Mouse (Mus musculus): ENCODE results near the gene Hikeshi.

Hikeshi gene

DNA sequence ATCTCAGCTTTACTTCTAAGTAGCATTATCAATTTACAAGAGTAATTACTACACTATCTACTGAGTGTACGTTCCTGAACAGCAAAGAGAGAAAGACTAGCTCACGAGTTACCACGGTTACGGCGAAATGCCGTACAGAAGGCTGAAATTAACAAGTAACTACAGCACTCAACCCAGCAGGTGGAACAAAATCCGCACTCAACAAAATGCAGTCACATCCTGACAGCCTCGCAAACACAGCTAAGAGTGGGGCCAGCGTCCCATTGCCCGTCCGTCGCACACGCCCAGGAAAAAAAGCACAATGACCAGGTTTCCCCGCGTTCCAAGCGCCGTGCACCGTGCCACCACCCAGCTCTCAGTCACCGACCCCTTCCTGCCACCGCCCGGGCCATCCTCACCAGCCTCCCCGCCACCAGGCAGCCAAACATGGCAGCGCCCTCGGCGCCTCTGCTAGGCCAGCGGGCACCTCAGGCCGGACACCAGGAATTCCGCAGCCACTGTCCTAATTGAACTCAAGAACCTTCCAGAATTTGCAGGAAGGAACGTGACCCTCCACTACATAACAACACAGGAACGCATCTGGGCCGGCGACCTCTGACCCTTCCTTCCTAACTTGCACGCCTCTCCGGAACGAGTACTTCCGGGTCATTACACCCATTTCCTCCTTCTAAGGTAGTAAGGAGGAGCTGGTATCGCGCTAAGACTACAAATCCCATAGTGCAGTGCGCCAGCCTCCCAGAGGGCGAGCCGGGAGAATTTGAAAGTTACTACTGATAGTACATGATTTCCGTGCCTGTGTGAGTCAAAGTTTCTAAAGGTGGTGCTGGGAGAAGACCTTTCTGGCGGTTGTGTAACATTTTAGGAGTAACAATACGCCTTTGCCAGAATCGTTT, at the start of gene Hikeshi:
Gene Hikeshi, minus strand, starts transcription at position 634 of the 893 bp plus-strand sequence.
- POLR2A ChIA-PET: interaction anchor here (0.6 to 6.1 kb wide), 64 partner anchors 8 to 1662 kb away, joined by 3 to 104 read pairs (median 4); partner anchors contain the start of genes Eed (in 3 of the 4), Picalm (in 2 of the 4), Tmem126a (in 2 of the 4) and Tmem126b (in 1 of the 4)
- CTCF ChIA-PET: interaction anchor here in 3 of 4 experiments (0.7 to 2.3 kb wide), 5 partner anchors 8 to 210 kb away, joined by 3 to 7 read pairs (median 3); no protein-coding TSS in a partner anchor

DNA sequence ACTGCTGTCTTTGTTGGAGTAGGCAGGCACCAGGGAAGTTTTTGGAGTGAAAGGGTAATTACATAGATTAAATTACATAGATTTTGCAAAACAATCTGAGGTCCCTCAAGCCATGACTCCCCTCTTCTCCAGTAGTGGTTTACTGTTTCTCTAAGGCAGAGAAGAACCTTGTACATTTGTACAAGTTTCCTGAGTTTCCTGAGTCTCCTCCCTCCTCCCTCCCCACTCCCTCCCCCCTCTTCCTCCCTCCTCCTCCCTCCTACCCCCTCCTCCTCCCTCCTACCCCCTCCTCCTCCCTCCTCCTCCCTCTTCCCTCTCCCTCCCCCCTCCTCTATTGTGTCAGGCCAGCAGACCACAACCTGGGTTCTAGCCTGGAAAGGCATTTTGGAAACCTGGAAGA, 43.4 kb upstream of the Hikeshi start:
- ChIA-PET POLR2A (interaction anchor here in 3 of 4 experiments (0.7 to 1.4 kb wide), 4 partner anchors 9 to 44 kb away, joined by 3 read pairs; no protein-coding TSS in a partner anchor), CTCF (interaction anchor here in 2 of 4 experiments (0.6 to 2.7 kb wide), 3 partner anchors 14 to 62 kb away, joined by 4 to 12 read pairs (median 4); no protein-coding TSS in a partner anchor)

DNA sequence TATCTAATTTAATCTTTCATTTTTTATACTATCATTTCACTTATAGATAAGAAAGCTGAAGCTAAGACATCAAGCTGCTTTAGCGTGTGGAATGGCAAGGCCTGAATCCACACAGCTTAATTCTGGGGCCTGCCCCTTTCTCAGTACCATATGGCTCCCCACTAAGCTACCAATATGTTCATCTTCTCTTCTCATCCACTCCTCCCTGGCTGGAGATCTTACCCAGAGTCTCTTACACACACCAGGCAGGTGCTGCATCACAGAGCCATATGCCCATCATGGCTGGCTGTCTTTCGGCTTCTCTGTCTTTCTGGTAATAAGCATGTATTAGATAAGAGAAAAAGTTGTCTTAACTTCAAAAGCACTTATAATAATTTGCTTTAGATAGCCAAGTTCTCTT, 42.4 kb upstream of the Hikeshi start:
- CTCF ChIA-PET: interaction anchor here in 2 of 4 experiments (0.5 to 2.7 kb wide), 4 partner anchors 14 to 46 kb away, joined by 3 to 12 read pairs (median 4); no protein-coding TSS in a partner anchor

DNA sequence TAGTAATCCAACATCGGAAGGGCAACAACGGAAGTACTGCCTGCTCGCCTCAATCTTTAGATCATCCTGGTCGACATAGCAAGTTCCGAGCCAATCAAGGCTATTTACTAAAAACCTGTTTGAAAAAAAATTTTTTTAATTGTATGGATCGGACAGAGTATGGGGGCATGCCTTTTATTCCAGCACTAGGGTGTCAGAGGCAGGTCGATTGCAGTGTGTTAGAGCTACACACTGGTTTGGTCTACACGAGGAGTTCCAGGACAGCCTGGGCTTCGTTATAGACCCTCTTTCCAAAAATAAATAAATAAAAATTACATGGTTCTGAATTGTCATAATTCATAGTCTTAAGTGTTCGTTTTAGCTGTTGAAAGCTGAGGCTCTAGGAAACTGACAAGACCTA, 40.6 kb upstream of the Hikeshi start:
- ChIA-PET CTCF (interaction anchor here in 1 of 4 experiments (1.7 kb wide), 1 partner anchor 16 kb away, joined by 4 read pairs; no protein-coding TSS in a partner anchor), POLR2A (interaction anchor here (0.6 to 11.6 kb wide), 42 partner anchors 8 to 475 kb away, joined by 3 to 217 read pairs (median 4); partner anchors contain the start of genes Picalm (in 3 of the 4), Hikeshi (in 2 of the 4), Ccdc89 (in 1 of the 4) and Tmem126a (in 1 of the 4))

More for the DNA sequence above, 42.4 kb upstream of the Hikeshi start:
- POLR2A ChIA-PET: interaction anchor here in 2 of 4 experiments (1.0 to 3.9 kb wide), 8 partner anchors 8 to 43 kb away, joined by 3 to 34 read pairs (median 3); no protein-coding TSS in a partner anchor

DNA sequence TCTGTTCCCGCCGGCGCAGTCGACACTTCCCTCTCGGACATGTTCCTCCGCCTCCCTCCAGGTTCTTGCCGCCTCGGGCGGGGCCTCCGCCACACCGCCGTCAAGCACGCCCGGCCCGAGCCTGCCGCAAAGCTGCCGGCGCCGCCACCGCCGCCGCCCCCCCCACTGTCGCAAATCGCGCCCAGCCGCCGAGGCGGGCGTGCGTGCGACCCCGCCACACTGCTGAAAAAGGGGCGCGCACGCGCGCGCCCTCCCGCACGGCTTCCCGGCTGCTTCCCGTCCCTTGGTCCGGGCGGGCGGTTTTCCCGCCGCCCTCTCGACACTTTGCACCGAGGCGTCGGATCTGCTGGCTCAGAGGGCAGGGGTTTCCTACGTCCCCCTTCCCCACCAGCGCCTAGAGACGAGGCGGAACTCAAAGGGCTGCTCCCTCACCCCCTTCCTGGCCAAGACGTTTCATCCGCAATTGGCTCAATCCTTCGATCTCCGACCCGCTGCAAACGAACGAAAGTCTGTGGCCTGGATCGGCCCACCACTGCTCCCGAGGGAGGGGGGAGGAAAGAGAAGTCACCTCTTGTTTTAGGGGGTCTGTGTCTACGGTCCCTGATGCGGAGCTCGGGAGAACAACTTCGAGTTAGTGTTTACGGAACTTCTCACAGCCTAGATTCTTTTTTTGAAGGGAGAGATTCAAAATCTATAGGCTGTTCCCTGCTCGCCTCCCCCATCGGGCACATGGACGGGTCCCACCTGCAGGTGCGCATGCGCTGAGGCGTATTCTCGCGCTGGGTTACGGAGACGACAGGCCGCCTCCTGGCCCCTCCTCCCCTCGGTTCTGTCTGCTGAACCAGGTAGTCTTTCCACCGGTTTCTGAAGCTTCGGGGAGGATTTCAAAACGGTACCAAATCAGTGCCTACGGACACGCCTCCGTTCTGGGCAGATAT, 39.8 kb upstream of the Hikeshi start, which contains the start of gene Eed:
Gene Eed, minus strand, starts transcription at position 499 of the 938 bp plus-strand sequence.
- ChIA-PET CTCF (interaction anchor here in 1 of 4 experiments (1.7 kb wide), 1 partner anchor 17 kb away, joined by 4 read pairs; no protein-coding TSS in a partner anchor), POLR2A (interaction anchor here (0.5 to 11.6 kb wide), 60 partner anchors 8 to 503 kb away, joined by 3 to 217 read pairs (median 4); partner anchors contain the start of genes Hikeshi (in 3 of the 4), Picalm (in 3 of the 4), Ccdc89 (in 1 of the 4) and Tmem126a (in 1 of the 4))

DNA sequence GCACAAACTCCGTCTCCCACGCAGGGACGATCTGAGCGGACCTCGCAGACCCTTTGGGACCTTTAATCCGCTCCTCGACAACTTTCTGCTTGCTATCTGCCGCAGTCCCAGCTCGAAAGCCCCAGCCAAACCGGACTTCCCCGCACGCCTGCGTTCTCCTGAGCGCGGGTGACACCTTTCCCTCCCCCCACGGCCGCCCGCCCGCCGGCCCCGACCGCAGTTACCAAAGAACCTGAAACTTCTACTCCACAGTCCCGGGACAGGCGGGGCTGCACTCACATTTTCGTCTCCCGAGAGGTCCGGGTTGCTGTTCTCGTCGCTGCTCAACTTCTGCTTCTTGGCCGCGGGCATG, 39.1 kb upstream of the Hikeshi start:
- ChIA-PET POLR2A (interaction anchor here (0.5 to 11.6 kb wide), 36 partner anchors 9 to 502 kb away, joined by 3 to 217 read pairs (median 5); partner anchors contain the start of genes Hikeshi (in 3 of the 4), Picalm (in 2 of the 4) and Tmem126a (in 1 of the 4)), CTCF (interaction anchor here in 1 of 4 experiments (1.7 kb wide), 1 partner anchor 18 kb away, joined by 4 read pairs; no protein-coding TSS in a partner anchor)

DNA sequence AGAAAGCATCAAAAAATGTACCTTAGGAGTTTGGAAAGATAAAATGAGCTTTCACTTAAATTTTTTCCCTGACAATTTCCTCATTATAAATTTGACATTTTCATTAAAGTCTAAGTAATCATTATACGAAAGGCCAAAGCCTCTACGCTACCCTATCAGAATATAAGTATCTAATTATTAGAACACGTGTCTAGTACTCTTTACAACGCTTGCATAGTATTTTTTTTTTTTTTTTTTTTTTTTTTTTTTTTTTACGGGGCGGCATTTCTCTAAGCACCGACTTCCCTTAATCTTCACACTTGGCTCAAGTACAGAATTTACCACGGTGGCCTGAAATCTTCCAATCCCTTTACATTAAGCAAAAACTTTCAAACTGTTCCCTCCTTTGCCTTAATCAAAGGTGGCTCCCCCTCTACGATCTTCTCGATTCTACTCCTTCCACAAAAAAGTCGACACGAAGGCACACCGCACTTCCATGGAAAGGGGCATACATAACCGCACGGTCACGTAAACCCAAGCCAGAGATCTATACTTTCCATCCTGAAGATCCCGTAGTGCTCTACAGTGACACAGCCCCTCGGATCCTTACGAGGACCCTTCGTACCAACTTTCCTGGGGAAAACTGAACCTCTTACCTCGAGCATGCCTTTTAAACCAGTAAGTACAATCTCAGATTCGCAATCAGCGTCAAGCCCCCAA, 38.6 kb upstream of the Hikeshi start:
- POLR2A ChIA-PET: interaction anchor here (0.6 to 11.6 kb wide), 37 partner anchors 9 to 1253 kb away, joined by 3 to 217 read pairs (median 5); partner anchors contain the start of genes Hikeshi (in 3 of the 4), Picalm (in 3 of the 4) and Tmem126a (in 1 of the 4)
- CTCF ChIA-PET: interaction anchor here in 2 of 4 experiments (0.6 to 1.7 kb wide), 2 partner anchors 13 to 18 kb away, joined by 4 read pairs; no protein-coding TSS in a partner anchor

DNA sequence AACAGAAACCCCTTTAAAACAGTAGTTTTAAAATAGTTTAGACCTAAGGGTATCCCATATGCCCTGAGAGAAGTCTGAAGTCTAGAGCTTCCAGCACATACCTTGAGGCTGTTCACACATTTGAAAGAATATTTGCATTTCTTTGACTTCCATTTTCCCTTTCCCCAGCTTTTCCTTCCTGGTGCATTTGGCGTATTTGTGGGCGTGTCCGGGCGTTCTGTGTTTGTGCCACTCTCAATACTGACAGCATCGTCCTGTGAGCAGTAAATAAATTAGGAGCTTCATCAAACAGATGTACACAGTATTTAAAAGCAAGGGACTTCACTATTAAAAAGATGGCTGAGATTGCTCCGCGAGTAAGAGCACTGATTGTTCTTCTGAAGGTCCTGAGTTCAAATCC, 35.8 kb upstream of the Hikeshi start:
- POLR2A ChIA-PET: interaction anchor here in 3 of 4 experiments (0.6 to 11.6 kb wide), 30 partner anchors 8 to 154 kb away, joined by 3 to 217 read pairs (median 8); partner anchors contain the start of genes Hikeshi (in 2 of the 3) and Picalm (in 1 of the 3)
- CTCF ChIA-PET: interaction anchor here in 2 of 4 experiments (0.5 to 1.3 kb wide), 2 partner anchors 13 to 21 kb away, joined by 5 to 8 read pairs; no protein-coding TSS in a partner anchor

DNA sequence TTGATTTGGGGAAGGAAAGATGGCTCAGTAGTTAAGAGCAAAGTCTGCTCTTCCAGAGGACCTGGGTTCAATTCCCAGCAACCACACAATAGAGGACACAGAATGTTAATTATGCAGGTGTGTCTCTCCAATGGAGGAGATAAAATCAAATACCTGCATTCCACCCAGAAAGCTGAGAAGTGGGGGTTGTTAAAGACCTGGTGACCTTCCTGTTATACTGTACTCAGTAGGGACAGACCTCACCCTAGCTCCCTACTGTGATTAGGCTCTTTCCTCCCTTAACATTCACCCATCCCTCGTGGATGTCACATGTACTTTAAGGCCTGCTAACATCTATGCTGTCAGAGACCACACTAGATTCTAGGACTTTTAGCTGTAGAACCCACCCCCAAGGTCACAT, 34.6 kb upstream of the Hikeshi start:
- ChIA-PET POLR2A (interaction anchor here (0.5 to 11.6 kb wide), 37 partner anchors 9 to 481 kb away, joined by 3 to 217 read pairs (median 5); partner anchors contain the start of genes Hikeshi (in 2 of the 4), Picalm (in 2 of the 4) and Tmem126a (in 1 of the 4)), CTCF (interaction anchor here in 3 of 4 experiments (0.6 to 1.0 kb wide), 4 partner anchors 23 to 48 kb away, joined by 3 to 5 read pairs (median 3); no protein-coding TSS in a partner anchor)

DNA sequence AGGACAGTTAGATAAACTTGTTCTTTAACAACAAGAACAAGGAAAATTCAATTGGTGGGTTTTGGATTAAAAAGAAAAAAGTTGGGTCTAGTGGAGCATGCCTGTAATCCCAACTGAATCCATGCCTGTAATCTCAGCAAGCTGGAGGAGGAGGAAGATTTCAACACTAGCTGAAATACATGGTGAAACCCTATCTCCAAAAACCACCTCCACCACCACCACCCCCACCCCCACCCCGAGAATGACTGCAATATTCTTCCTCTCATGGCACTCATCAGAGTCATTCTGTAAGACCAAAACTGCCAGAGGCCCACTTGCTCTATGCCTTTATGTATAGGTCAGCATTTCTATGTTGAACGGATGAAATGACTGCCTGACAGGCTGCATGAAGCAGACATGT, 26.2 kb upstream of the Hikeshi start:
- CTCF ChIA-PET: no interaction called here
- POLR2A ChIA-PET: interaction anchor here in 2 of 4 experiments (0.7 to 1.5 kb wide), 2 partner anchors 26 to 27 kb away, joined by 3 read pairs; partner anchors contain the start of gene Hikeshi (in 2 of the 2)

DNA sequence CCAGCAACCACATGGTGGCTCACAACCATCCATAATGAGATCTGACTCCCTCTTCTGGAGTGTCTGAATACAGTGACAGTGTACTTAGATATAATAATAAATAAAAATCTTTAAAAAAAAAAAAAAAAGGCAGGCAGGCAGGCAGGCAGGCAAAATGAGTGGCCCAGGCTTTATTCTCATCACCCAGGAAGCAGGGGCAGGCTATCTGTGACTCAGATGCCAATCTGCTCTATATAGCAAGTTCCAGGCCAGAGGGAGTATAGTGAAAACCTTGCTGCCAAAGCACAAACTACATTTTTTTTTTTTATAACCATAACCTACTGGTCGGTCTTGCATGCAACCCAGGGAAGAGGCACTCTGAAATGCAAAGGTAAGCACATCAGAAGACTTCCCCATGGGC, 25.8 kb upstream of the Hikeshi start:
- CTCF ChIA-PET: no interaction called here
- POLR2A ChIA-PET: interaction anchor here in 1 of 4 experiments (0.7 to 1.6 kb wide), 3 partner anchors 9 to 26 kb away, joined by 3 to 4 read pairs (median 3); partner anchors contain the start of gene Hikeshi

DNA sequence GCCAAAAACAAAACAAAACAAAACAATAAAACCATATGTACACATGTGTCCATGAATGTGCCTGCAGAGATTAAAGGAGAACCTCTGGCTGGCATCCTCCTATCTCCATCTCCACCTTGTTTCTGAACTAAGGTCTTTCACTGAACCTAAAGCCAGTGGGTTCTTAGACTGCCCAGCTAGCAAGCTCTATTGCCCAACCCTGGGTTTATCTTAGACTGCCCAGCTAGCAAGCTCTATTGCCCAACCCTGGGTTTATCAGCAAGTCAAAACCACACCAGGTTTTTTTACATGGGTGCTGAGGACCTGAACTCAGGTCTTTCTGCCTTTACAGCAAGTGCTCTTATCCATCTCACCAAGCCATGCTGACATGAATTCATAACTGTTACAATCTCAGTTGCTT, 22.1 kb upstream of the Hikeshi start:
- ChIA-PET CTCF (no interaction called here), POLR2A (interaction anchor here in 3 of 4 experiments (0.5 to 4.5 kb wide), 12 partner anchors 10 to 190 kb away, joined by 3 to 50 read pairs (median 8); partner anchors contain the start of genes Hikeshi (in 2 of the 3) and Eed (in 1 of the 3))

DNA sequence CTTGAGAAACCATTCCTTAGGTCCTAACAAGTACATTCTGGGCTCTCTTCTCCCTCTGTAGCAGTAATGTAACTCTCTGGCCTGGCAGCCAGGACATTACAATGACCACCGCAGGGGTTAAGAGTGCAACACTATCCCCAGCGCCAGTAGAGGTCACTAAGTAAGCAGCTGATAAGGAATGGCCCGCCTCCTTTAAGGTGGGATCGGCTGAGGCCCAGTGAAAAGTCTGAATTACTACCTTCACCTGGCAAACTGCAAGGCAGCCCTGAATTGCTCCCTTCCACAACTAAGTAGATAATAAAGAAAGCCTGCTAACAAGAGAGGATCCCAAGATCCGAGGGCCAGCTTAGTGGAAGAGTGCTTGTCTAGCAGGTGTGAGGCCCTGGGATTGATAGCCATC, 16.3 kb upstream of the Hikeshi start:
- CTCF ChIA-PET: interaction anchor here in 1 of 4 experiments (0.8 to 1.0 kb wide), 2 partner anchors 12 to 40 kb away, joined by 3 read pairs; no protein-coding TSS in a partner anchor
- POLR2A ChIA-PET: interaction anchor here in 2 of 4 experiments (0.8 to 10.9 kb wide), 11 partner anchors 8 to 20 kb away, joined by 3 to 217 read pairs (median 7); partner anchors contain the start of genes Hikeshi (in 2 of the 2) and Eed (in 1 of the 2)

DNA sequence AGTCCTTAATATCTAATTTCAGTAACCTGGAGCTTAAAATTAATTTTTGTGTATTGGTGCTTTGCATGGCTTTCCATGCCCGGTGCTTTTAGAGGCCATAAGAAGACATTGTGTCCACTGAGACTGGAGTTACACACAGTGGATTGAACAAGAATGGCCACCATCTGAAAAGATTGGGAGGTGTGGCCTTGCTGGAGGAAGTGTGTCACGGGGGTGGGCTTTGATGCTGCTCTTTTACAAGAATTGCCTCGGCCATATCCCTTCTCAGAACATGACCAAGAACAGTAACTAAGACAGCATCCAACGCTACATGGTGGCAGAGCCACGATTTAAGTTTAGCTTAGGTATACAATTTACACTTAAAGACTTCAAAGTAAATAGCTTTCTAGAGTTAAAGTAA, 13.3 kb upstream of the Hikeshi start:
- ChIA-PET CTCF (interaction anchor here in 1 of 4 experiments (1.6 kb wide), 1 partner anchor 19 kb away, joined by 3 read pairs; no protein-coding TSS in a partner anchor), POLR2A (interaction anchor here (0.6 to 10.9 kb wide), 21 partner anchors 8 to 548 kb away, joined by 3 to 217 read pairs (median 5); partner anchors contain the start of genes Hikeshi (in 3 of the 4), Eed (in 2 of the 4) and Picalm (in 1 of the 4))

DNA sequence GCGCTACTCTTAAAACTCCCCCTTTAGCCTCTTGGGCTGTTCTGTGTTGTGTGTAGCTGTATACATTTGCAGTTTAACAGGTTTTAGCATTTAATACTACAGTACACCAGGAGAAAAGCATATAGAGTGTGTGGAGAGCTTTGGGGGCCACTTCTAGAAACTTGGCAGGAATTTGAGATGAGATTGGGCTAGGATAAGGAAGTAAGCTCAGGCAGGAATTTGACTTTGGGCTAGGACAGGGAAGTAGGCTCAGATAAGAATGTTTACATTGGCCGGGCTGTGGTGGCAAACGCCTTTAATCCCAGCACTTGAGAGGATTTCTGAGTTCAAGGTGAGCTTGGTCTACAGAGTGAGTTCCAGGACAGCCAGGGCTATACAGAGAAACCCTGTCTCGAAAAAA, 8.4 kb upstream of the Hikeshi start:
- CTCF ChIA-PET: interaction anchor here in 2 of 4 experiments (0.6 to 1.0 kb wide), 3 partner anchors 9 to 67 kb away, joined by 3 to 10 read pairs (median 3); no protein-coding TSS in a partner anchor
- POLR2A ChIA-PET: interaction anchor here (0.6 to 10.9 kb wide), 20 partner anchors 8 to 182 kb away, joined by 3 to 104 read pairs (median 6); partner anchors contain the start of genes Hikeshi (in 4 of the 4) and Eed (in 2 of the 4)
